Mouse (Mus musculus) neural tube, embryonic 15.5 days (tissue): ENCODE results near the gene Ank3. TPM values are rescaled to one million over a fixed set of nuclear protein-coding genes. Genes with fewer than 3 reads are reported as not detected.

Source experiments
- ATAC-seq: fragments of 200-750 bp; cut with Nextera tagmentation; 2 replicates; pipeline ENCODE4 v1.8.0; 2017; ENCODE audit warnings: mild to moderate bottlenecking, moderate TSS enrichment, moderate library complexity; ENCODE audit not compliant: low FRiP score
- H3K27ac ChIP-seq: fragments of 300-500 bp; sonication (generic); replicated peaks from 2 replicates; pipeline ENCODE4 v1.5.1; 2015; ENCODE audit warnings: mild to moderate bottlenecking, inconsistent platforms
- H3K27me3 ChIP-seq: fragments of 300-500 bp; sonication (generic); replicated peaks from 2 replicates; pipeline ENCODE4 v1.6.1; 2015; ENCODE audit warnings: inconsistent platforms
- H3K36me3 ChIP-seq: fragments of 300-500 bp; sonication (generic); 2 replicates; pipeline ENCODE4 v1.6.1; 2015; ENCODE audit warnings: inconsistent platforms
- H3K4me1 ChIP-seq: fragments of 300-500 bp; sonication (generic); 2 replicates; pipeline ENCODE4 v1.6.1; 2015; ENCODE audit warnings: inconsistent platforms
- H3K4me2 ChIP-seq: fragments of 300-500 bp; sonication (generic); 2 replicates; pipeline ENCODE4 v1.6.1; 2015; ENCODE audit warnings: inconsistent platforms, mild to moderate bottlenecking, moderate library complexity
- H3K4me3 ChIP-seq: fragments of 300-500 bp; sonication (generic); replicated peaks from 2 replicates; pipeline ENCODE4 v1.5.1; 2015; ENCODE audit warnings: mild to moderate bottlenecking, inconsistent platforms
- H3K9ac ChIP-seq: fragments of 300-500 bp; sonication (generic); replicated peaks from 2 replicates; pipeline ENCODE4 v1.6.1; 2015; ENCODE audit warnings: mild to moderate bottlenecking, inconsistent platforms
- H3K9me3 ChIP-seq: fragments of 300-500 bp; sonication (generic); replicated peaks from 2 replicates; pipeline ENCODE4 v1.6.1; 2016; ENCODE audit warnings: inconsistent platforms
- WGBS: fragments of 180-500 bp; shearing (Covaris S2); methylation state at CpG from one replicate; pipeline ENCODE4 v1.1.7; 2015; ENCODE audit warnings: mixed read lengths; 5-methylcytosine and 5-hydroxymethylcytosine counted together
- polyA plus RNA-seq: library from polyadenylated mRNA; unstranded; fragments of >200 nt; fragmentation: Nextera tagmentation; extraction: Ambion mirVana; gene quantifications from 2 replicates; pipeline ENCODE4 v1.2.1, GENCODE M21; 2015

Ank3 gene
- polyA plus RNA-seq, 1 experiment from 2014 or later: 89.5 TPM

- Histone ChIP-seq H3K27ac (peak overlapping the region; percentile 81), H3K4me3 (no peak overlapping the region), H3K9ac (no peak overlapping the region; the same call in 1 of the 2 replicates), H3K9me3 (no peaks in the 10 kb centered on the region), H3K4me2 (peak overlapping the region; percentile 41; the same call in 1 of the 2 replicates), H3K4me1 (peaks cover 57% of the 10 kb centered on the region), H3K27me3 (no peaks in the 10 kb centered on the region), H3K36me3 (no peaks in the 10 kb centered on the region)
- WGBS: 64% methylated on average over 5 of the region's 5 CpGs
- ATAC-seq: no peak
Measured at GRCm38 (mm10) chr10:69731341-69731740, 332.8 kb downstream of the Ank3 start.

- H3K27ac ChIP-seq: no peak overlapping the region
Measured at GRCm38 (mm10) chr10:69731863-69732262, 333.3 kb downstream of the Ank3 start.

GRCm38 (mm10) chr10:69736241-69736640 is 337.7 kb downstream of the Ank3 start:
- ATAC-seq: no peak
- WGBS: 69% methylated on average over 7 of the region's 7 CpGs
- no peaks in the 10 kb centered on the region for H3K36me3 ChIP-seq

More at GRCm38 (mm10) chr10:69731863-69732262, 333.3 kb downstream of the Ank3 start:
- no peak for ATAC-seq
- H3K9ac ChIP-seq: no peak overlapping the region; the same call in 1 of the 2 replicates
- H3K27me3 ChIP-seq: no peaks in the 10 kb centered on the region
- WGBS: 64% methylated on average over 1 of the region's 1 CpGs
- no peak overlapping the region for H3K4me3 ChIP-seq
- H3K4me2 ChIP-seq: no peak overlapping the region
- H3K4me1 ChIP-seq: peaks cover 53% of the 10 kb centered on the region
- H3K36me3 ChIP-seq: no peaks in the 10 kb centered on the region
- H3K9me3 ChIP-seq: no peaks in the 10 kb centered on the region

DNA sequence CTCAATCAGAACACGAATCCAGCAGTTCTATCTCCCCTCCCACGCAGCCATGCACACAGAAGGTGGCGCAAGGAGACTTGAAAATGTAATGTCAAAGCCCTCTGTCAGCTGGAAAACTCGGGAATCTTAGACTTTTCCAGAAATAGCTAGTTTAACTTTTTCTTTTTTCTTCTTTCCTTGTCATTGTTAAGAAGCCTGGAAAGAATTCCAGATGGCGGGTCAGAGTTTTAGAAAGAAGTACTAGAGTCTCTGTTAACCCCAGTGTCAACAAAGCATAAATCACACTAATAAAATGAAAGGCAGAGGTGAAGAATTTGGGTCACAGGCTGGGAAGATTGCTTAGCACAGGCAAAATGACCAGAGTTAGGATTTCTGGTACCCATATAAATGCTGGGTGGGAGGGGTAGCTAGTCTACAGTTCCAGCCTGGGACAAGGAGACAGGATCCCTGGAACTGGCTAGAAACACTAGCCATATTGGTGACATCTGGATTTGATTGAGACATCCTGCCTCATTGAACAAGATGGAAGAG is 340.2 kb downstream of the Ank3 start:
- H3K4me3 ChIP-seq: no peak overlapping the region
- no peak for ATAC-seq
- 54% methylated on average over 5 of the region's 5 CpGs for WGBS
- H3K9me3 ChIP-seq: no peaks in the 10 kb centered on the region
- no peaks in the 10 kb centered on the region for H3K36me3 ChIP-seq
- H3K27me3 ChIP-seq: no peaks in the 10 kb centered on the region
- no peak overlapping the region for H3K4me2 ChIP-seq
- H3K27ac ChIP-seq: no peak overlapping the region
- H3K4me1 ChIP-seq: peaks cover 44% of the 10 kb centered on the region
- no peak overlapping the region for H3K9ac ChIP-seq

More at GRCm38 (mm10) chr10:69736241-69736640, 337.7 kb downstream of the Ank3 start:
- Histone ChIP-seq H3K9ac (no peak overlapping the region), H3K27me3 (no peaks in the 10 kb centered on the region), H3K4me3 (no peak overlapping the region), H3K9me3 (no peaks in the 10 kb centered on the region), H3K4me2 (no peak overlapping the region), H3K4me1 (peaks cover 40% of the 10 kb centered on the region), H3K27ac (no peak overlapping the region)

- no peak overlapping the region for H3K9ac ChIP-seq
- no peak overlapping the region for H3K27ac ChIP-seq
- H3K27me3 ChIP-seq: no peaks in the 10 kb centered on the region
- 71% methylated on average over 3 of the region's 3 CpGs for WGBS
- no peak for ATAC-seq
- H3K9me3 ChIP-seq: no peaks in the 10 kb centered on the region
- H3K4me3 ChIP-seq: no peak overlapping the region
- peaks cover 63% of the 10 kb centered on the region for H3K4me1 ChIP-seq
- H3K4me2 ChIP-seq: no peak overlapping the region
- H3K36me3 ChIP-seq: no peaks in the 10 kb centered on the region
Measured at GRCm38 (mm10) chr10:69742528-69742927, 344.0 kb downstream of the Ank3 start.

DNA sequence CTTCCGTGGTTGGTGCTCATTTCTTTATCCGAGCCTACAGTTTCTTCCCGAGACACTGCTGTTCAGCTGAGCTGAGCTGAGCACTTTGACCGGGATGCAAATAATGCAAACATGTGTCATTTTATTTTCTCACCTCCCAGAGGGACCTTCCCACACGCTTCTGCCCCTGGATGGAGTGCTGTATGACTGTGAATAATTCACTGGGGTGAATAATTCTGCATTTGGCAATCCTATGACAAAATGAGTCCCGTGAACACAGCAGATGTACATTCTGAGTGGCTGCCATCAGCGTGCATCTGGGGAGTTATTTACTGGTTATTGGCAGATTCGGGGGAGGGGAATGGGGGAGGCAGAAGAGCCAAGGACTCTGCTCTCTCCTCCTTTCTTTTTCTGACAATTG is 345.6 kb downstream of the Ank3 start:
- H3K9me3 ChIP-seq: no peaks in the 10 kb centered on the region
- no peak overlapping the region for H3K4me3 ChIP-seq
- H3K4me1 ChIP-seq: peaks cover 67% of the 10 kb centered on the region
- no peaks in the 10 kb centered on the region for H3K36me3 ChIP-seq
- WGBS: 17% methylated on average over 8 of the region's 8 CpGs
- peak overlapping the region; percentile 70 for H3K27ac ChIP-seq
- peak; percentile 46; the same call in 1 of the 2 replicates for ATAC-seq
- no peaks in the 10 kb centered on the region for H3K27me3 ChIP-seq
- peak overlapping the region; percentile 5; the same call in 1 of the 2 replicates for H3K4me2 ChIP-seq
- no peak overlapping the region for H3K9ac ChIP-seq

DNA sequence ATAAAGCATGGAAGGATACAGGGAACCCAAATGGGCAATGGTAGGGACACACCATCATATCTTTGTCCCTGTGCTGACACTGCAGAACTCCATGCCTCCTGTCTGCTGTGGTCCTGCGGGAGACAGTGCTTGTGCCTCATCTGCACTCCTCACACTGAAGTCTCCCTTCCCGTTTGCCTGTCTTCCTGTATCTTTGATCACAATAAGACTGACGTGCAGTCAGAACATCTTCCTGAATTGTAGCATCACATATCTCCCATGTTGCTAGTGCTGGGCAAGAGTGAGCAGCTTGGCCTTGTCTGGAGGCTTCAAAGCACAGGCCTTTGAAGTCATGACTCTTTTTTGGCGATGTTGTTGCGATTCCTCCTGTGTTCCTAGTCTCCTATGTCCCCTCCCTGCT is 346.3 kb downstream of the Ank3 start:
- H3K27me3 ChIP-seq: no peaks in the 10 kb centered on the region
- H3K4me1 ChIP-seq: peaks cover 72% of the 10 kb centered on the region
- H3K4me3 ChIP-seq: no peak overlapping the region
- no peak for ATAC-seq
- 55% methylated on average over 5 of the region's 5 CpGs for WGBS
- H3K9me3 ChIP-seq: no peaks in the 10 kb centered on the region
- H3K9ac ChIP-seq: no peak overlapping the region
- H3K36me3 ChIP-seq: no peaks in the 10 kb centered on the region
- no peak overlapping the region for H3K4me2 ChIP-seq
- peak overlapping the region; percentile 70 for H3K27ac ChIP-seq

DNA sequence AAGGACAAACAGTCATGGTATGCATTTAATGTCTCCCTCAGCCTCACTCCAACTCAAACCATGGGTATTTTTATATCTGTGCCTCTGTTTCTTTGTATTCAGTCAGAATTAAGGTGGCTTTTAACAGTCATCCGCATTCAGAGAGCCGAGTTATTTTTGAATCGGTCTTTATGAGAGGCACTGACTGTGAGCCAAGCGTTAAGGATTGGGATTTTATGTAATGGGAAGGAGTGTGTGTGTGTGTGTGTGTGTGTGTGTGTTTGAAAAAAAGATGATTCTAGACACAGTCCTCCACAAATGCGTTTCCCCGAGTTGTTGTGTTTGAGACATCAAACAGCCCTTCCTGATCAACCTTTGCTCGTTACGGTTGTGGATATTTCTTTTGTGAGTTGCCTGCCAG is 347.7 kb downstream of the Ank3 start:
- Histone ChIP-seq H3K4me3 (no peak overlapping the region), H3K4me1 (peaks cover 67% of the 10 kb centered on the region), H3K4me2 (no peak overlapping the region), H3K36me3 (no peaks in the 10 kb centered on the region), H3K27me3 (no peaks in the 10 kb centered on the region), H3K27ac (0 out of 2 replicates have a peak overlapping the region, but pooled peaks have one; percentile 20), H3K9me3 (no peaks in the 10 kb centered on the region), H3K9ac (no peak overlapping the region)
- no peak for ATAC-seq
- WGBS: 55% methylated on average over 8 of the region's 8 CpGs

GRCm38 (mm10) chr10:69746730-69747129 is 348.2 kb downstream of the Ank3 start:
- H3K9me3 ChIP-seq: no peaks in the 10 kb centered on the region
- H3K36me3 ChIP-seq: no peaks in the 10 kb centered on the region
- no peak for ATAC-seq
- H3K4me2 ChIP-seq: no peak overlapping the region
- no peak overlapping the region for H3K4me3 ChIP-seq
- H3K4me1 ChIP-seq: peaks cover 69% of the 10 kb centered on the region
- no peak overlapping the region for H3K9ac ChIP-seq
- H3K27me3 ChIP-seq: no peaks in the 10 kb centered on the region
- H3K27ac ChIP-seq: 0 out of 2 replicates have a peak overlapping the region, but pooled peaks have one; percentile 20
- 47% methylated on average over 5 of the region's 5 CpGs for WGBS

- peaks cover 50% of the 10 kb centered on the region for H3K4me1 ChIP-seq
- no peaks in the 10 kb centered on the region for H3K36me3 ChIP-seq
- H3K9ac ChIP-seq: no peak overlapping the region; the same call in 1 of the 2 replicates
- H3K27me3 ChIP-seq: no peaks in the 10 kb centered on the region
- WGBS: 8% methylated on average over 7 of the region's 7 CpGs
- H3K9me3 ChIP-seq: no peaks in the 10 kb centered on the region
- peak; percentile 67; the same call in 1 of the 2 replicates for ATAC-seq
- H3K27ac ChIP-seq: peak overlapping the region; percentile 75
- no peak overlapping the region for H3K4me3 ChIP-seq
- H3K4me2 ChIP-seq: peak overlapping the region; percentile 29; the same call in 1 of the 2 replicates
Measured at GRCm38 (mm10) chr10:69751416-69751815, 352.8 kb downstream of the Ank3 start.

- Histone ChIP-seq H3K27me3 (no peaks in the 10 kb centered on the region), H3K9ac (no peak overlapping the region), H3K27ac (no peak overlapping the region), H3K4me3 (no peak overlapping the region), H3K4me2 (no peak overlapping the region), H3K9me3 (no peaks in the 10 kb centered on the region), H3K36me3 (no peaks in the 10 kb centered on the region), H3K4me1 (peaks cover 36% of the 10 kb centered on the region)
- ATAC-seq: no peak
- WGBS: 60% methylated on average over 11 of the region's 11 CpGs
Measured at GRCm38 (mm10) chr10:69753464-69753863, 354.9 kb downstream of the Ank3 start.

DNA sequence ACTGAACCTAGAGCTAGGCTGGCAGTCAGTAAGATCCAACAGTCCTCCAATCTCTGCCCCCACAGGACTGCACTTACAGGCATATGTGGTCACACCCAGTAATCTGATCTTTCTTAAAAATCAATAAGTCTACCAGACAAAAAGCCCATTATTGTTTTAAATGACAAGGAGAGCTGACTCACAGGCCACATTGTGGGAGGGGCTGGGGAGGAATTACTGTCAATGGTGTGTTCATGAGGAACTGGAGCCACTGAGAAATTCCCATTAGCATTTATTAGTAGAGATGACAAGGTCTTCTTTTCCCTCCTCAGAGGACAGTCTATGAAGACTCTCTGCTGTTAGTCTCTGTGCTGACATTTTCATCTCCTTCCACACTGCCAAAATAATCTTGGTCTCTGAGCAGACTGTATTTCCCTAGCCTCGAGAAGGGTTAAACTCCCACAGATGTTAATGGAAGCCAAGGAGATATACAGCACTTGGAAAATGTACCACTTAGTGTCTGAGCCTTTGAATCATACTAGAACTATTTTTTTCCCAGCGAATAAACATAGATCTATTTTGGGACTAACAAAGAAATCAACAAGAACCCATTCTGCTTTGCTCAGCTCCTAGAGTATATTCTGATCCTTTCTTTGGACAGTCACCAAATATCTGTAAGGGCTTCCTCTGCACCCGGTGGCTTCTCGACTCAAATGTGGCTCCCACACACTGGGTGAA is 358.5 kb downstream of the Ank3 start:
- Histone ChIP-seq H3K4me3 (no peak overlapping the region), H3K4me2 (no peak overlapping the region), H3K27me3 (no peaks in the 10 kb centered on the region), H3K9me3 (no peaks in the 10 kb centered on the region), H3K4me1 (peaks cover 17% of the 10 kb centered on the region), H3K27ac (0 out of 2 replicates have a peak overlapping the region, but pooled peaks have one; percentile 9), H3K36me3 (no peaks in the 10 kb centered on the region), H3K9ac (no peak overlapping the region)
- ATAC-seq: no peak
- WGBS: 68% methylated on average over 4 of the region's 4 CpGs
